Mouse (Mus musculus): ENCODE measurements around the gene Abcc3.

Gene Abcc3

DNA sequence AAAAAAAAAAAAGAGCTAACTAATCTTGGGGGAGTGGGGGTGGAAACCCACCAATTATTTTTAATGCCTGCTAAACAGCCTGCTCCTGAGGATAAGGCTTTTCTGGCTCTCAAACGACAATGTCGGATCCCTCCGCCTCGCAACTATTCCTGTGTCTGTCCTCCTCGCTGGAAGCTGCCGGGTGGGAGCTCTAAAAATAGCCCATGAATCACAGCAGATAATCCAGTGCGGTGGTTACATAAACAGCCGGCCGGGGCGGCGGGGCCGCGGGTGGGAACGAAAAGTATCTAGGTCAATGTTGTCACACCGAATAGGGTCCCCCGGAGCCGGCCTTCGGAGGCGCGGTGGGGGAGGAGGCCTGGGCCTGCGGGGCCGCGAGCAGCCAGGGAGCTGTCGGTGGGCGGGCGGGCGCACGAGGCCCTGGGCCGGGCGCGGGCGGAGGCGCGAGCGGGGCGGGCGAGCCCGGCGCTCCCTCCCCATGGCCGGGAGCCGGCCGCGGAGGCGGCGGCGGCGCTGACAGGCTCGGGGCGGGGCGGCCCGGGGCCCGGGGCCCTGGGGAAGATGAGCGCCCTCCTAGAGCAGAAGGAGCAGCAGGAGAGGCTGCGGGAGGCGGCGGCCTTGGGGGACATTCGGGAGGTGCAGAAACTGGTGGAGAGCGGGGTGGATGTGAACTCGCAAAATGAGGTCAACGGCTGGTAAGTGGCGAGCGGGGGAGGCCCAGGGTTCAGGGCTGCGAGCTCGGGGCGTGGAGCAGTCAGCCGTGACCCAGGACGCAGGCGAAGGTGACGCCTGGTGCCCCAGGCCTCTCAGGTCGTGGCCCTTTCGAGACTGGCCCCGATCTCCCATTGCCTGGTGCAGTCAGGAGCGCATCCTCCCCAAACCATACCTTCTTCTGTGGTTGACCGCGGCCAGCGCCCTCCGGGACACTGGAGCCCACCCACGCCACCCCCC is 64.8 kb downstream of the Abcc3 start, which contains the start of gene Ankrd40:
Gene Ankrd40, plus strand, starts transcription at position 309 of the 951 bp plus-strand sequence.
- peak; percentile 74 to 85 for DNase-seq (ENCODE audit: low spot score in 2 of 2)

DNA sequence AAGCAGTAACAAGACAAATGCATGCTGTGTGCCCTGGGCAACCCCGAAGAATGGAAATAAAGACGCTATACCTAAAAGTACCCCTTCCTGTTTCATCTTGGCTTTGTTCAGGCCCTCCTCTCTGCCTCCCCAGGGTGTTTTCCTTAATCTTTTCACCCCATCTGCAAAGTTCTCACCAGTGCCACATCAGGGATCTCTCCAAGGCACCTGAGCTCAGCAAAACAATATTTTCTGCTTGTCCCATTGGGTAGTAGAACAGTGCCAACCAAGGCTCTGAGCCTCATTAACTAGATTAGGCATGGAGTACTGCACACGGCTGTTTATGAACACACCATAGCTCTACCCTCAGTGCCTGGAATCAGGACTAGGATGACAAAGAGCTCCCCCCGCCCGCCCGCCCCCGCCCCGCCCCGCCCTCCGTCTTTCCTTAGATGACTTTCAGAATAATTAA is 65.8 kb downstream of the Abcc3 start:
- no peak for DNase-seq (ENCODE audit: low spot score in 2 of 2)

DNA sequence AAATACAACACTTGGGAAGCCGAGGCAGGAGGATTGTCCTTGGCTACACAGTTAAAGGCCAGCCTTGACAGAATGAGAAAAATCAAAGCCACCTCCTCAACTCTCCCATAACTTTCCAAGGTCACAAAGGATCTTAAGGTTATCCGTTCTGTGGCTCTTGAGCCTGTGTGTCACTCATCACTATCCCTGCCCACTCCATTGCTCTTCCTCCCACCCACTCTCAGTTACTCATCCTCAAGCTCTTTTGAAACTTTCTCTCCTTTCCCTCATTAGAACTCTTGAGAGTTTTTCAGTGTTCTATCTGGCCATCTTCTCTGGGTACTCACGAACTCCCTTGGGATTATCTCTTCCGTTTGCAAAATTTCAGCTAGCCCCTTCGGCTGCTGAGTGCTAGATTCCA is 68.2 kb downstream of the Abcc3 start:
- no peak for DNase-seq (ENCODE audit: low spot score in 2 of 2)

DNA sequence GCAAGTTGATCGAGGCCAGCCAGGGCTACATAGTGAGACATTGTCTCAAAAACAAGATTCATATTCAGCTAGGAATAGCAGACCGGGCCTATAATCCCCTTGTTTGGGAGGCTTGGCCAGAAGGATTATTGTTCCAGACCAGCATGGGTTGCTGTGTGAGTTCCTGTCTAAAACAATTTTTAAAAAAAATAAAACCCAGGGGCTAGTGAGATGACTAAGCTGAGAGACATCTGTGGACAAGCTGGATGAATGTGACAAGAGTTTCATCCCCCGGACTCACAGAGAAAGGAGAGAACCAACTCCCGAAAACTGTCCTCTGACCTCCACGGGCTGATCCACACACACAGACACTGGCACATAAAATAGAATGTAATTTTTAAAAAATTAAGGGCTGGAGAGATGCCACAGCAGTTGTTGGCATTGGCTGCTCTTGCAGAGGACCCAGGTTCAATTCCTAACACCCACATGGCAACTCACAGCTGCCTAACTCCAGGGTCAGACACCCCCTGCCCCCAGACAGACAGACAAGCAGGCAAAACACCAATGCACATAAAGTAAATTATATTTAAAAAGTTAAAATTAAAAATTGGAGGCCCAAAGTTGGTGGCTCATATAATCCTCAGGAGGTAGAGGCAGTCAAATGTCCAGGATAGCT is 69.4 kb downstream of the Abcc3 start:
- DNase-seq (ENCODE audit: low spot score in 2 of 2): no peak

DNA sequence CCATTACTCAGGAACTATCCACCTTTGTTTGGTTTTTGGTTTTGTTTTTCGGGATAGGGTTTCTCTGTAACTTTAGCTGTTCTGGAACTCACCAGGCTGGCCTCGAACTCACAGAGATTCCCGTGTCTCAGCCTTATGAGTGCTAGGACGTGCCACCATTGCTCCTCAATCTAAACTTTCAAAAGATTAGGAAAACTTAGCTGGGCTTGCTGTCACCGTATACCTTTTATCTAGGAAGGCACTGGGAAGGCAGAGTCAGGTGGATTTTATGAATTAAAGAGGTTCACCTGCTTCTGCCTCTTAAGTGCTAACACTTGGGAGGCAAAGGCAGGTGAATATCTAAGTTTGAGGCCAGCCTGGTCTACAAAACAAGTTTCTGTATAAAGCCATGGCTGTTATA is 70.2 kb downstream of the Abcc3 start:
- no peak for DNase-seq (ENCODE audit: low spot score in 2 of 2)

DNA sequence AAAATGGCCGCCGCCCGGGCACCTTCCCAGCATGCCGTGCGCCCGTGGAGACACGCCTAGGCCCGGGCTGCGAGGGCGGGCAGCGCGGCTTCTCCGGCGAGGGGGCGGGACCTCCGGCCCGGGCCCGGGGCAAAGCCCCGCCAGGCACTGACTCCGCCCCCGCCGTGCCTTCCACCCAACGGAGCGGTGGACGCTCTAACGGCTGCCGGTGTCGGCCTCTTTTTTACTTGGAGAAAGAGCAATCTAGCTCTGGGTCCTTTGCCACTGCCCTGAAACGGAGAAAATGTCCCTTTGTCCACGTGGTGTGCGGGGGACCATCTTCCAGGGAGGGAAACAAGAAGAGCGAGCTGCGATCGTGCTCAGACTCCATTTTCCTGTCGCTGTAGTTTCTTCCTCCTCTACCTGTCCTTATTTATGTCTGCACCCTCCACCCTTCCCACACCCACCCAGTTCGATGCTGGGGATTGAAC is 70.8 kb downstream of the Abcc3 start, which contains the start of gene Luc7l3:
Gene Luc7l3, minus strand, starts transcription at position 58 of the 470 bp plus-strand sequence.
- DNase-seq (ENCODE audit: low spot score in 2 of 2): peak; percentile 90 to 93

DNA sequence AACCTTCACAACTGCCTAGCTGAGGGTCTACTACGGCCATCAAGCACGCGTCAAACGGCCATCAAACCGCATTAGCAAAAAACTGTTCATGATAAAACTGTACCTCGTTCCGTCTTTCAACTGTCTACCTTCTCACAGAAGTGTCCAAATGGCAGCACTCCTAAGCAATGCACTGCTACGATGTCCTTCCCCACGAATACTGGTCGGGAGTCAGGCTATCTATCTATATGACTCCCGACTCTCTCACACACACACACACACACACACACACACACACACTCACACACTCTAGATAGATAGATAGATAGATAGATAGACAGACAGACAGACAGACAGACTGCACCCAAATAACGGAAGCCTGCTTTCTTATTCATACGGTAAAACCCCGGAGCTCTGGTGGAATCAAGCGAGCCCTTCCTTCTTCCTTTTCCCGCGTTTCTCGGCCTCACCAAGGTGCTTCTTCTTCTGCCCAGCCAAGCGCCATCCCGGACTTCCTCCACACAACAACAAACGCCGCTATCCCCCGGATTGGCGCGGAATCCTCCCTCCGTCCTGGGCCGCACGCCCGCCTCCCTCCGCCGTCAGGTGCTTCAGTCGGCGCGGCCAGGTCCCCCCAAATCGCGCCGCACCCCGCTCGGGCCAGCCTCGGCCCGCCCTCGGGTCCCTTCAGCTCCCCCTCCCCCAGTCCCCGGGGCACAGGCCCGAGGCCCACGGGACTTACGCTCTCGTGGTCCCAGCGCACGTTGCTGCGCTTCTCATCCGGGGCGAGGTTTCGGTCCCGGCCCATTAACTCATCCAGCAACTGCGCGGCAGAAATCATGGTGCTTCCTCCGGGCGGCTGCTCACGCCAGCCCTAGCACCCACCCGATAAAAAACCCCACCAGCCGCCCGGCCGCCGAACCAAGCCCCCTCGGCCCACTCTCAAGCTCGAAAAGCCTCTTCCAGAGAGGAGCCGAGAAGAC is 71.5 kb downstream of the Abcc3 start:
- peak in 1 of 2 experiments; percentile 30 for DNase-seq (ENCODE audit: low spot score in 2 of 2)

DNA sequence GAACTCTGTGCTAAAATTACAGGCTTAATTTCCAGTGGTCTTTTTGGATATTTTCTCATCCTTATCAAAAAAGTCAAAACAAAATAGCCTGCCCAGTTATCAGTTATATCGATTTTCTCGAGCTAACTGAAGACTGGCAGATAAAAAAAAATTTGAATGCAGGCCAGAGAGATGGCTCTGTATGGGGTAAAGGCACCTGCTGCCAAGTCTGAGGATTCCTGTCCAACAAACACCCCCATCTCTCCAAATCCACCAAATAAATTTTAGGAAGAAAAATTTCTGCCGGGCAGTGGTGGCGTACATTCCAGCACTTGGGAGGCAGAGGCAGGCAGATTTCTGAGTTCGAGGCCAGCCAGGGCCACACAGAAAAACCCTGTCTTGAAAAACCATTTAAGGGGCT is 74.7 kb downstream of the Abcc3 start:
- DNase-seq (ENCODE audit: low spot score in 2 of 2): no peak

DNA sequence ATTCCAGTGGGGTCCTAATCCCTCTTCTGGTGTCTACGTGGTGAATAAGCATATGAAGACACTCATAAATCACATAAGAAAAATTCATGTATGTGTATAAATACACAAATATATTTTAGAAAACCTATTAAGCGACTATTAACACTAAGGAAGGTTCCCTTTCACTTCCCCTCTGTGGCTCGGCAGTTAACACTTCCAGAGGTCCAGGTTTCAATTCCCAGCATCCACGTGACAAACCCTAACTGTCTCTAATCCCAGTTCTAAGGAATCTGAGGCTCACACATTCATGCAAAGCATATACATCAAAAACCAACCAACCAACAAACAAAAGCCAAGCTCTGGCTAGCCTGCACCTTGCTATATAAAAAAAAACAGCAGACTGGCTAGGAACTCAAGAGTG is 75.3 kb downstream of the Abcc3 start:
- DNase-seq (ENCODE audit: low spot score in 2 of 2): no peak

DNA sequence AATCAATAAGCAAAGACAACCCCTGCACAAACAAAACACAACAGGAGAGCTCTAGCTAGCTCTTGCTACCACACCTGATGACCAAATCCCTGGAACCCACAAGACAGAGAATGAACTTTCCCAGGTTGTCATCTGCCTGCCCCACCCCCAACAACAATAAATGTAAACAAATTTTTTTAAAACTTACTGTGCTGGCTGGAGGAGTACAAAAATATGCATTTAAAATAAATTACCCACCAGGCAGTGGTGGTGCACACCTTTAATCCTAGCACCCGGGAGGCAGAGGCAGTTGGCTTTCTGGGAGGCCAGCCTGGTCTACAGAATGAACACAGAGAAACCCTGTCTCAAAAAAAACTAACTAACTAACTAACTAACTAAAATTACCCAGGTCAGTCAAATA is 75.8 kb downstream of the Abcc3 start:
- no peak for DNase-seq (ENCODE audit: low spot score in 2 of 2)

DNA sequence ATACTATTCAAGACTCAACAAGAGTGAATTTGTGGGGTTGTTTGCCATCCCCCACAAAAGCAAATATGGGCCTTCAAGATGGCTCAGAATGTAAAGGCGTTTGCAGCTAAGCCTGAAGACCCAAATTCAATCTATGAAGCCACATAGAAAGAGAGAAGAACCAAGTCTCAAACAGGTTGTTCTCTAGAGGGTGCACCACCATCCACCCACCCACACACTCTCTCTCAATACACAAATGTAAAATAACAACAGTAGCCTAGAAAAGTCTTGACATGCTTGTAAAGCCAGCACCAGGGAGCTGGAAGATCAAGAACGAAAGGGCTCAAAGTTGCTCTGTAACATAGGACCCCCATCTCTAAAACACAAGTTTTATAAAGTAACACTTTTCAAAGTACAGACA is 76.3 kb downstream of the Abcc3 start:
- DNase-seq (ENCODE audit: low spot score in 2 of 2): no peak

DNA sequence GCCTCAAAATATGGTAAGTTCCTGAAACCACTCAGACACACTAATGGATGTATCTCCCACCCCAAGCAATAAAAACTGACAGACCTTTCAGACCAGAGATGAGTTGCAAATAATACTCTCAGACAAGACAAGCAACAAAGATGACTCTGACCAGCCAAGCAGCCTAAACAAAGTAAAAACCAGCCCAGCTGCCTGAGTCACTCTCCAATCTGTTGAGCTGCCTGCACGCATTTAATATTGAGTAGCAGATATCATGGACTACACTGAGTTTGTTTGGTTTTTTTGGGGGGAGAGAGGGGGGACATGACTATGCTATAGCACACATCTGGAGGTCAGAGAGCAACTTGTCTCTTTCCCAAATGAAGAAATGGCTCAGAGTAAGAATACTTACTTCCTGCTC is 77.5 kb downstream of the Abcc3 start:
- DNase-seq (ENCODE audit: low spot score in 2 of 2): no peak

DNA sequence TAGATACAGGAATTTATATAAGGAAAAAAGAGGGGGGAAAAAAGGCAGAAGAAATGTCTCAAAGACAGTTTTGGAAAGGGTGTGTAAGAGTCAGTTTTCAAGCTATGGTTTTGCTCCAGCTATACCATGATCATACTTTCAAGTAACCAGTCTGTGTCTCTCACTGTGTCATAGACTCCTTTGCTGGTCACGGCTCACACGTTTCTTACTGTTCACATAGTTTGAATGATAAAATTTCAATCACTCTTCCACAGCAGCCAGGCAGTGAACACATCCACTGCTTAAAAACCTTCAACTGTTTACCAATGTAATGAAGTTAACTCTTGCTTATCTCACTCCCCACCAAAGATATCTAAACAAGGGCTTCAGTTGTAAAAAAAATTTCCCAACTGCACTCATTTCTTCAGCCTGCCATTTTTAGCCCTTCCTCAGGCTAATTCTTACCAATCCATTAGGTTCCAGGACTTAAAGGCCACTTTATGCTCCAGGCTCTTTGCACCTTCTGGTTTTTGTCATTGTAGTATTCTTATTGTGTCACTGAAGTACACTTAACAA is 78.6 kb downstream of the Abcc3 start:
- DNase-seq (ENCODE audit: low spot score in 2 of 2): no peak

DNA sequence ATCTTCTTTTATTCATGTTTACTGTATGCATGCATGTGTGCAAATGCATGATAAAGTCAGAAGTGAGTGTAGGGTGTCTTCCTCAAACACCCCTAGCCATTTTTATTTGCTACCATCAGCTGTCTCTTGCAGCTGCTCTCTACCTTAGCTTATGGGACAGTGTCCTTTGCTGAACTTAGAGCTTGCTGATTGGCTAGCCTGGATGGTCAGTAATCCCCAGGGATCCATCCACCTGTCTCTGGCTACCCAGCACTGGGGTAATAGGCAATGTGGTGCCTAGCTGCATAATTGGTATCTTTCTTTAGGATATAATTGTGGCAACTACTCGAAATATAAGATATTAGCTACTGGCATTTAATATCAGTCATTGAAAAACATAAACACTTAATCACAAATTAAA is 80.1 kb downstream of the Abcc3 start:
- DNase-seq (ENCODE audit: low spot score in 2 of 2): no peak

DNA sequence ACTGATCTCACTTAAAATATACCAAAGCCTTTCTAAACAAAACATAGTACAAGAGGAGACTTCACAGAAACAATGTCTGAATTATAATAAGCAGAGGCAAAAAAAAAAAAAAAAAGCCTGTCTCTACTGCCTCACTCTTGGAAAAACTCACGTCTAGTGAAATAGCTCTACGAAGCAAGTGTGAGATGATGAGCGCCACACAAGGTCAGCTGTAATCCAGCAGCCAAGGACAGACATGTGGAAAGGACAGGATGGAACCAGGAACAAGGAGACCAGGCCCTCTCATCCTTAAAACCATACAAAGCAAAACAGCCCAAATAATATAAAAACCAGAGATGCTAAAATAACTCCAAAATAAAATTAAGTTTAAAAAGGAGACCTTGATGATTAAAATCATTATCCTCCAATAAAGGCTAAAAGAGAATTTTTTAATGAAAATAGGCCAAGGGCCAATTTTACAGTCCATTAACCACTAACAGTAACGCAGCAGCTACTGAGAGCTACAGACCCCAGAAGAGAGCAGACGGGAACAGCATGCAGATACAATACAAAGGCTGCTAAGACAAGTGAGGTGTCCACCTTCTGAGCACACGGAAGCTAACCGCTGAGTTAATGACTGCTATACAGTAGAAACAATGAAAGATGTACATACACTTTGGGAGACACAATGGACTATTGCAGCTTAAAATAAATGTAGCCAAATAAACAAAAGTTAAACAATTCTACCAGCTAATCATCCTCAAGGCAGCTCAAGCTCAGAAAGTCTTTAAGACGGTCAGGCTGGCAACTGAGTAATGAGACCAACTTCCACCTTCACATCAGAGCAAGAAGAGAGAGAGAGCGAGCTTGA is 97.6 kb downstream of the Abcc3 start:
- DNase-seq (ENCODE audit: low spot score in 2 of 2): no peak

All from spleen, postnatal 14 days (tissue).